Comparison of ENCODE assay signal across 11 mouse cellular contexts in genomic region chr4:150486097-150486496, GRCm38 (mm10).
DNase-seq lines count a peak whose midpoint lies in the region; ATAC-seq and TF ChIP-seq lines count a peak whose summit lies in the region.
"Had no signal": no experiment of that assay in that cellular context is flagged by ENCODE, and none has a peak within 500 bp of the region (broad histone marks: within the 10 kb centered on the region; RNA-seq: fewer than 3 reads in every experiment).

No protein-coding gene starts in this region.

- no peak overlapping the region for H3K4me3 ChIP-seq in left cerebral cortex, adult 2 months
- H3K4me3 ChIP-seq: liver, embryonic 12.5 days; myocyte had no signal

- no peak for TF ChIP-seq CTCF in left cerebral cortex, adult 2 months (IDR thresholded peaks at IDR 0.05)

- H3K27ac ChIP-seq in left cerebral cortex, adult 2 months = peak overlapping the region; percentile 9; the same call in 1 of the 2 replicates
- H3K27ac ChIP-seq: liver, embryonic 12.5 days had no signal

- peak; percentile 20 for DNase-seq in adrenal gland, postnatal 14 days
- DNase-seq in adrenal gland, postnatal 4 days (ENCODE audit: low spot score in 2 of 2) = no peak
- no peak for DNase-seq in left cerebral cortex, adult 2 months (ENCODE audit: extremely low spot score in 1 of 2, low spot score in 2 of 2)
- DNase-seq in left cerebral cortex, postnatal 4 days = no peak
- peak; percentile 1 to 70 for DNase-seq in natural killer cell, adult 2 months (ENCODE audit: low spot score in 2 of 2)
- no peak for DNase-seq in urinary bladder, adult 2 months (ENCODE audit: low spot score)
- DNase-seq in cerebellum, postnatal 25 days = no peak
- DNase-seq: right cerebral cortex, postnatal 4 days had no signal

- intact Hi-C loops in left cerebral cortex, adult 2 months (cut with DNase I) = no loop called here
- intact Hi-C loops in left cerebral cortex, postnatal 4 days (cut with DNase I) = no loop called here

- ATAC-seq in common myeloid progenitor, adult 5-6 weeks (replicated peaks; ENCODE audit: low read depth, poor library complexity, severe bottlenecking) = peak; percentile 63
- ATAC-seq: liver, embryonic 12.5 days had no signal

Comparison
In these comparisons a context has a peak if more than half of its experiments do, and no peak if none do; other contexts are left out.
1. DNase-seq: peak in adrenal gland, postnatal 14 days (single experiment) and natural killer cell, adult 2 months (2 of 2); none in adrenal gland, postnatal 4 days (0 of 2), left cerebral cortex, adult 2 months (0 of 2), left cerebral cortex, postnatal 4 days (single experiment), urinary bladder, adult 2 months (single experiment) and cerebellum, postnatal 25 days (0 of 2).